Mouse (Mus musculus) kidney, adult 2 months (tissue): ENCODE data around the gene Sertad3. TPM values are rescaled to one million over a fixed set of nuclear protein-coding genes. Genes with fewer than 3 reads are reported as not detected.
A peak's percentile ranks its signal among the peaks of the same experiment; 100 is the strongest.

Source experiments
- DNase-seq: peaks from one replicate; pipeline ENCODE4 v3.0.0; 2021
- H3K27ac ChIP-seq: fragments of 200-500 bp; 2 replicates; pipeline ENCODE4 v1.5.1; 2012; ENCODE audit warnings: low read depth, low read length, control low read depth, inconsistent platforms; ENCODE audit not compliant: insufficient read depth
- H3K27me3 ChIP-seq: fragments of 200-500 bp; replicated peaks from 2 replicates; pipeline ENCODE4 v1.6.1; 2012; ENCODE audit warnings: mild to moderate bottlenecking, moderate library complexity, low read length, inconsistent platforms; ENCODE audit not compliant: control insufficient read depth, insufficient read depth
- H3K36me3 ChIP-seq: fragments of 200-500 bp; 2 replicates; pipeline ENCODE4 v1.6.1; 2012; ENCODE audit warnings: mild to moderate bottlenecking, moderate library complexity, low read length, inconsistent platforms; ENCODE audit not compliant: control insufficient read depth, insufficient read depth
- H3K4me1 ChIP-seq: fragments of 200-500 bp; 2 replicates; pipeline ENCODE4 v1.6.1; 2011; ENCODE audit warnings: low read length; ENCODE audit not compliant: control insufficient read depth, insufficient read depth
- H3K4me3 ChIP-seq: fragments of 200-500 bp; 2 replicates; pipeline ENCODE4 v1.5.1; 2011; ENCODE audit warnings: mild to moderate bottlenecking, low read depth, low read length, control low read depth; ENCODE audit not compliant: insufficient read depth
- CTCF ChIP-seq: fragments of 200-500 bp; conservative IDR thresholded peaks from 2 replicates; pipeline ENCODE4 v1.5.1; 2011; ENCODE audit warnings: low read depth, mild to moderate bottlenecking, control low read depth, low read length, moderate library complexity, mixed read lengths; ENCODE audit not compliant: insufficient read depth, insufficient read length
- POLR2A ChIP-seq: fragments of 200-500 bp; IDR thresholded peaks from one replicate; pipeline ENCODE4 v1.6.1; 2011; ENCODE audit warnings: low read depth, low read length, control low read depth
- WGBS: fragments of 180-500 bp; shearing (Covaris S2); methylation state at CpG from one replicate; pipeline ENCODE4 v1.1.7; 2018; 5-methylcytosine and 5-hydroxymethylcytosine counted together
- polyA plus RNA-seq: library from polyadenylated mRNA; depleted of rRNA; stranded (reverse); fragments of >200 nt; gene quantifications from 2 replicates; pipeline ENCODE4 v1.2.3, GENCODE M21; 2012

Gene Sertad3
- polyA plus RNA-seq, 1 experiment = 12.8 TPM

DNA sequence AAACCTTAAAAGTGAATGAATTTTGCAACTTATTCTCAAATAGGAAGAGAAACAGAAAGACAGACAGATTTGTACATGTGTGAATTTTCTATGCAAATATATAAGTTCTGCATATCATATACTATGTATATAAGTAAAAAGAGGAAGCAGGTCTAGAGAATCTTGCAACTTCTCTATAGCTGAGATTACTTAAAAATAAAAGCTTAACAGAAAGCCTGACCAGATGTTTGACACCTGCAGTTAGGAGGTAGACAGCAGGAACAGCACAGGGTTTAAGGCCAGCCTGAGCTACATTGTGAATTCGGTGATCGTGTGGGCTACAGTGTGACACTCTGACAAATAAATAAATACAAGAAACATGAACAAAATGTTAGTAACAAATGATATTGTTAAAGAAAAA lies 22.2 kb upstream of the Sertad3 start:
- TF ChIP-seq CTCF = no peak
- H3K4me3 ChIP-seq = no peak overlapping the region
- no peaks in the 10 kb centered on the region for H3K36me3 ChIP-seq
- no peaks in the 10 kb centered on the region; the same call in 1 of the 2 replicates for H3K4me1 ChIP-seq
- WGBS = 98% methylated on average over 2 of the region's 2 CpGs
- no peak for DNase-seq
- H3K27me3 ChIP-seq = no peaks in the 10 kb centered on the region
- no peak overlapping the region for H3K27ac ChIP-seq

- Histone ChIP-seq H3K4me1 (no peaks in the 10 kb centered on the region; the same call in 1 of the 2 replicates), H3K36me3 (no peaks in the 10 kb centered on the region), H3K4me3 (no peak overlapping the region), H3K27me3 (no peaks in the 10 kb centered on the region), H3K27ac (no peak overlapping the region)
- TF ChIP-seq POLR2A (no peak), CTCF (no peak)
- WGBS = 57% methylated on average over 13 of the region's 13 CpGs
- peak; percentile 60 for DNase-seq
Measured at GRCm38 (mm10) chr7:27452206-27452770, 21.3 kb upstream of the Sertad3 start.

DNA sequence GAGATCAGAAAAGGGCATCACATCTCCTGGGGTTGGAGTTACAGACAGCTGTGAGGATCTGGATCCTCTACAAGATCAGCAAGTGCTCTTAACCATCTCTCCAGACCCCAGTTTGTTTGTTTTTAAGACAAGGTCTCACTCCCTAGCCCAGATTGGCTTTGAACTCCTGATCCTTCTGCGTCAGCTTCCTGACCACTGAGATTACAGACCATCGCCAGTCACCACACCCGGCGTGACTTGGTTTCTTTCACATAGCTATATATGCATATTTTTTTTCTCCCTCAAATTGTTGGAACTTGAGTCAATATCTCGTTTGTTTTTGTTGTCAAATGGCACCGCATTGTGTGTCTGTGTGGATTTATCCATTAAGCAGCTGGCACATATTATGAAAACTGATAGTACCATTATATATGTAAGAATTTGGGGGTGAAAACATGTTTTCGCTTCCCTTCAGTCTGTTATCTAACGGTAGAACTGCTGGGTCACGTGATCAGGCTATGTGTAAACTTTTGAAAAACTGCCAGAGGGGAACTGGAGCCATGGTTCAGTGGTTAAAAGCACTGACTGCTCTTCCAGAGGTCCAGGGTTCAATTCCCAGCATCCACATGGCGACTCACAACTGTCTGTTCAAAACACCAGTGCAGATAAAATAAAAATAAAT lies 19.0 kb upstream of the Sertad3 start:
- peak; percentile 50 for DNase-seq
- Histone ChIP-seq H3K4me1 (no peaks in the 10 kb centered on the region), H3K4me3 (no peak overlapping the region), H3K27ac (no peak overlapping the region), H3K36me3 (no peaks in the 10 kb centered on the region), H3K27me3 (no peaks in the 10 kb centered on the region)
- 67% methylated on average over 10 of the region's 10 CpGs for WGBS
- TF ChIP-seq CTCF = no peak

- no peak for DNase-seq
- Histone ChIP-seq H3K27ac (no peak overlapping the region), H3K4me1 (no peaks in the 10 kb centered on the region), H3K4me3 (no peak overlapping the region), H3K36me3 (no peaks in the 10 kb centered on the region), H3K27me3 (no peaks in the 10 kb centered on the region)
- WGBS = 97% methylated on average over 3 of the region's 3 CpGs
- TF ChIP-seq POLR2A = no peak
- TF ChIP-seq CTCF = no peak
Measured at GRCm38 (mm10) chr7:27455273-27455672, 18.3 kb upstream of the Sertad3 start.

DNA sequence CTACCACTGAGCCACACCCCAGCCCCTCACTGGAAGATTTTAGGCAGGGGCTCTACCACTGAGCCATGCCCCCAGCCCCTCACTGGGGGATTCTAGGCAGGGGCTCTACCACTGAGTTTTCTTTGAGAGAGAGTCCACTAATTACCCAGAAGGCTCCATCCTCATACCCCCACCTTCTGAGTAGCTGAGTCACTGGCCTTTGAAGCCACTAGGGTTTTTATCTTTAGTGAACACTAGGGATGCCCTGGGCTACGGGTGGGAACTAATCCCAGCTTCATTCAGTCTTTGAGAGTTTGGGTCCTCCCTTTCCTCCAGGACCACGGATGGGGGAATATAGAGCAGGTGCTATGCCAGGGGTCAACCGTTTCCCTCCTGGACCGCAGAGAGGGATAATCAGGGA lies 15.0 kb upstream of the Sertad3 start:
- H3K27me3 ChIP-seq = no peaks in the 10 kb centered on the region
- TF ChIP-seq CTCF (no peak), POLR2A (no peak)
- DNase-seq = no peak
- 87% methylated on average over 4 of the region's 4 CpGs for whole genome bisulfite sequencing
- no peaks in the 10 kb centered on the region for H3K36me3 ChIP-seq
- no peak overlapping the region for H3K4me3 ChIP-seq
- H3K27ac ChIP-seq = no peak overlapping the region
- no peaks in the 10 kb centered on the region for H3K4me1 ChIP-seq

GRCm38 (mm10) chr7:27459640-27460039 lies 13.9 kb upstream of the Sertad3 start:
- Histone ChIP-seq H3K4me3 (no peak overlapping the region), H3K27me3 (no peaks in the 10 kb centered on the region), H3K36me3 (no peaks in the 10 kb centered on the region), H3K27ac (no peak overlapping the region), H3K4me1 (no peaks in the 10 kb centered on the region)
- WGBS = 94% methylated on average over 5 of the region's 5 CpGs
- DNase-seq = no peak
- TF ChIP-seq CTCF (no peak), POLR2A (no peak)

GRCm38 (mm10) chr7:27460477-27460876 lies 13.1 kb upstream of the Sertad3 start:
- H3K4me1 ChIP-seq = no peaks in the 10 kb centered on the region
- no peaks in the 10 kb centered on the region for H3K36me3 ChIP-seq
- no peak overlapping the region for H3K27ac ChIP-seq
- 71% methylated on average over 6 of the region's 6 CpGs for WGBS
- no peaks in the 10 kb centered on the region for H3K27me3 ChIP-seq
- no peak for DNase-seq
- H3K4me3 ChIP-seq = no peak overlapping the region
- TF ChIP-seq POLR2A (no peak), CTCF (no peak)
